Mouse (Mus musculus): ENCODE results near the gene Peak1. TPM values are rescaled to one million over a fixed set of nuclear protein-coding genes. Genes with fewer than 3 reads are reported as not detected.
A peak's percentile ranks its signal among the peaks of the same experiment; 100 is the strongest.

Gene Peak1
- polyA plus RNA-seq, 1 experiment: 1.2 TPM

DNA sequence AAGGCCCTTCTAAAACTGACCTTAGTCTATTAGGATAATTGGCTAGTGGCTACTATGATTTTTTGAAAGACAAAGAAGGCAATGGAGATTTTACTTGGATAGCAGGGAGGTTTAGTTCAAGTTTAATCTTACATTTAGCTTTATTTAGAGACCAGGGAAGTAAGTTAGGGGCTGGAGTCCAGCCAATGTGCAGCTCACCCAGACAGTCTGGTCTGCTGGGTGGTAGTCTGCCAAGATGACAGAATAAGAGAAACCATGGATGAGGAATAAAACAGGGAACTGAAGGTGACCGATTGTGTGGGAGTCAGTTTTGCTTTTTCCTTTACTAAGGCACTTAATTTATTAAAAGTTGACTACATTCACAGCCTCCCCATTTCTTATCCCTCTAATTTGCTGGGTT lies 200.5 kb downstream of the Peak1 start:
- peaks cover 26% of the 10 kb centered on the region for H3K4me1 ChIP-seq
- TF ChIP-seq FLI1 (IDR thresholded peaks at IDR 0.05; ENCODE audit: low read length) (no peak), GATA1 (IDR thresholded peaks at IDR 0.05; ENCODE audit: borderline replicate concordance, low read length) (no peak)
- H3K36me3 ChIP-seq (replicated peaks; ENCODE audit: low read length): no peaks in the 10 kb centered on the region
- no peaks in the 10 kb centered on the region for H3K9me3 ChIP-seq
- no peaks in the 10 kb centered on the region for H3K27me3 ChIP-seq (replicated peaks)
- H3K4me3 ChIP-seq (replicated peaks): no peak overlapping the region

GRCm38 (mm10) chr9:56213451-56214291 lies 204.2 kb downstream of the Peak1 start:
- Histone ChIP-seq H3K36me3 (replicated peaks; ENCODE audit: low read length) (no peaks in the 10 kb centered on the region), H3K9me3 (no peaks in the 10 kb centered on the region), H3K27me3 (replicated peaks) (no peaks in the 10 kb centered on the region), H3K4me1 (peaks cover 12% of the 10 kb centered on the region), H3K4me3 (replicated peaks) (no peak overlapping the region)
- TF ChIP-seq GATA1 (IDR thresholded peaks at IDR 0.05; ENCODE audit: borderline replicate concordance, low read length): no peak
- TF ChIP-seq FLI1 (IDR thresholded peaks at IDR 0.05; ENCODE audit: low read length): no peak

- TF ChIP-seq FLI1 (IDR thresholded peaks at IDR 0.05; ENCODE audit: low read length): no peak
- TF ChIP-seq GATA1 (IDR thresholded peaks at IDR 0.05; ENCODE audit: borderline replicate concordance, low read length): no peak
- Histone ChIP-seq H3K4me3 (replicated peaks) (no peak overlapping the region), H3K4me1 (peaks cover 22% of the 10 kb centered on the region), H3K36me3 (replicated peaks; ENCODE audit: low read length) (peaks cover 37% of the 10 kb centered on the region), H3K9me3 (no peaks in the 10 kb centered on the region), H3K27me3 (replicated peaks) (peaks cover 4% of the 10 kb centered on the region)
Observed at GRCm38 (mm10) chr9:56208817-56209216, 209.1 kb downstream of the Peak1 start.

GRCm38 (mm10) chr9:56207516-56207915 lies 210.4 kb downstream of the Peak1 start:
- no peak for TF ChIP-seq GATA1 (IDR thresholded peaks at IDR 0.05; ENCODE audit: borderline replicate concordance, low read length)
- H3K36me3 ChIP-seq (replicated peaks; ENCODE audit: low read length): peaks cover 37% of the 10 kb centered on the region
- no peak overlapping the region for H3K4me3 ChIP-seq (replicated peaks)
- no peaks in the 10 kb centered on the region for H3K9me3 ChIP-seq
- H3K27me3 ChIP-seq (replicated peaks): peaks cover 4% of the 10 kb centered on the region
- H3K4me1 ChIP-seq: peaks cover 18% of the 10 kb centered on the region

GRCm38 (mm10) chr9:56207083-56207482 lies 210.8 kb downstream of the Peak1 start:
- Histone ChIP-seq H3K36me3 (replicated peaks; ENCODE audit: low read length) (peaks cover 37% of the 10 kb centered on the region), H3K4me1 (peaks cover 18% of the 10 kb centered on the region), H3K9me3 (no peaks in the 10 kb centered on the region), H3K27me3 (replicated peaks) (peaks cover 4% of the 10 kb centered on the region), H3K4me3 (replicated peaks) (peak overlapping the region; percentile 33)
- TF ChIP-seq FLI1 (IDR thresholded peaks at IDR 0.05; ENCODE audit: low read length) (no peak), GATA1 (IDR thresholded peaks at IDR 0.05; ENCODE audit: borderline replicate concordance, low read length) (no peak)

DNA sequence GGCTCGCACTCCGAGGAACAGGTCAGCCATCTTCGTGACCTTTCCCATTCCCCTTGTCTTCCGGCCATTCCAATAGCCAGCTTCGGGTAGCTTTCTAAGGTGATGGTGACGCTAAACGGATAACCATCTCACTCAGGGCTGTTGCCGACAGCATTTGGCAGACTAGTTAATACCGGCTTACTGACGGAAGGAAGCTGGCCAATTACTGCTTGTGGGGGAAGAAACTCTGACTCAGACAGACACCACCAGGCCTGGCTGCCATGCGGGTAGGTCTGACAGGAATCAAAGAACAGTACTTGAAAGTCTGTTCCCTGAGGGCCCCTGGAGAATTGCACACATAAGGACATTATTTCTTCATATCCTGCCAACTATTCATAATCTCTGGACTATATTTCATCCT lies 212.5 kb downstream of the Peak1 start:
- Histone ChIP-seq H3K9me3 (no peaks in the 10 kb centered on the region), H3K4me1 (peaks cover 29% of the 10 kb centered on the region), H3K4me3 (replicated peaks) (no peak overlapping the region), H3K27me3 (replicated peaks) (peaks cover 4% of the 10 kb centered on the region), H3K36me3 (replicated peaks; ENCODE audit: low read length) (peaks cover 37% of the 10 kb centered on the region)
- TF ChIP-seq GATA1 (IDR thresholded peaks at IDR 0.05; ENCODE audit: borderline replicate concordance, low read length): no peak
- TF ChIP-seq FLI1 (IDR thresholded peaks at IDR 0.05; ENCODE audit: low read length): no peak

GRCm38 (mm10) chr9:56204316-56204715 lies 213.6 kb downstream of the Peak1 start:
- TF ChIP-seq GATA1 (IDR thresholded peaks at IDR 0.05; ENCODE audit: borderline replicate concordance, low read length) (no peak), FLI1 (IDR thresholded peaks at IDR 0.05; ENCODE audit: low read length) (no peak)
- Histone ChIP-seq H3K36me3 (replicated peaks; ENCODE audit: low read length) (peaks cover 37% of the 10 kb centered on the region), H3K4me3 (replicated peaks) (no peak overlapping the region), H3K27me3 (replicated peaks) (peaks cover 9% of the 10 kb centered on the region), H3K9me3 (no peaks in the 10 kb centered on the region), H3K4me1 (peaks cover 32% of the 10 kb centered on the region)

GRCm38 (mm10) chr9:56200645-56201314 lies 217.1 kb downstream of the Peak1 start:
- Histone ChIP-seq H3K36me3 (replicated peaks; ENCODE audit: low read length) (peaks cover 18% of the 10 kb centered on the region), H3K9me3 (no peaks in the 10 kb centered on the region), H3K4me3 (replicated peaks) (peak overlapping the region; percentile 38), H3K27me3 (replicated peaks) (peaks cover 25% of the 10 kb centered on the region), H3K4me1 (peaks cover 14% of the 10 kb centered on the region)
- TF ChIP-seq GATA1 (IDR thresholded peaks at IDR 0.05; ENCODE audit: borderline replicate concordance, low read length): no peak

- Histone ChIP-seq H3K4me1 (peaks cover 14% of the 10 kb centered on the region), H3K4me3 (replicated peaks) (no peak overlapping the region), H3K36me3 (replicated peaks; ENCODE audit: low read length) (peaks cover 12% of the 10 kb centered on the region), H3K9me3 (no peaks in the 10 kb centered on the region), H3K27me3 (replicated peaks) (peaks cover 31% of the 10 kb centered on the region)
- no peak for TF ChIP-seq GATA1 (IDR thresholded peaks at IDR 0.05; ENCODE audit: borderline replicate concordance, low read length)
- no peak for TF ChIP-seq FLI1 (IDR thresholded peaks at IDR 0.05; ENCODE audit: low read length)
Observed at GRCm38 (mm10) chr9:56200200-56200599, 217.7 kb downstream of the Peak1 start.

- Histone ChIP-seq H3K27me3 (replicated peaks) (peaks cover 55% of the 10 kb centered on the region), H3K36me3 (replicated peaks; ENCODE audit: low read length) (no peaks in the 10 kb centered on the region), H3K9me3 (no peaks in the 10 kb centered on the region), H3K4me3 (replicated peaks) (no peak overlapping the region), H3K4me1 (peaks cover 14% of the 10 kb centered on the region)
- TF ChIP-seq GATA1 (IDR thresholded peaks at IDR 0.05; ENCODE audit: borderline replicate concordance, low read length): no peak
- TF ChIP-seq FLI1 (IDR thresholded peaks at IDR 0.05; ENCODE audit: low read length): no peak
Observed at GRCm38 (mm10) chr9:56196921-56197320, 220.9 kb downstream of the Peak1 start.
